Mouse (Mus musculus) lung, postnatal 0 days (tissue): ENCODE data around the gene Rap1b.

Source experiments
- CTCF ChIP-seq: IDR thresholded peaks from 2 replicates; pipeline ENCODE4 v1.5.1; 2016; ENCODE audit warnings: antibody characterized with exemption, mild to moderate bottlenecking
- EP300 ChIP-seq: IDR thresholded peaks from 2 replicates; pipeline ENCODE4 v1.6.1; 2016; ENCODE audit warnings: antibody characterized with exemption, mild to moderate bottlenecking, control low read depth

GRCm38 (mm10) chr10:117846260-117846632, 411 bp upstream of the Rap1b start:
- TF ChIP-seq CTCF (peak; percentile 43; the same call in 1 of the 2 replicates), EP300 (peak; percentile 12; the same call in 1 of the 2 replicates)
